Mouse (Mus musculus) lung, adult 2 months (tissue): ENCODE measurements around the gene Clta. TPM values are rescaled to one million over a fixed set of nuclear protein-coding genes. Genes with fewer than 3 reads are reported as not detected.

Experiments used
- DNase-seq: peaks from one replicate; pipeline ENCODE4 v3.0.0; 2022
- H3K4me1 ChIP-seq: fragments of 200-500 bp; 2 replicates; pipeline ENCODE4 v1.6.1; 2011; ENCODE audit warnings: low read length; ENCODE audit not compliant: control insufficient read depth, insufficient read depth
- H3K4me3 ChIP-seq: fragments of 200-500 bp; replicated peaks from 2 replicates; pipeline ENCODE3; 2011; ENCODE audit warnings: low read depth, mild to moderate bottlenecking, control low read depth, low read length; ENCODE audit errors: extremely low read depth
- CTCF ChIP-seq: fragments of 200-500 bp; IDR thresholded peaks from 2 replicates; pipeline ENCODE4 v1.5.1; 2011; ENCODE audit warnings: mild to moderate bottlenecking, low read length, control low read depth; ENCODE audit not compliant: insufficient read depth
- POLR2A ChIP-seq: fragments of 200-500 bp; IDR thresholded peaks from 2 replicates; pipeline ENCODE4 v1.6.1; 2011; ENCODE audit warnings: low read depth, mild to moderate bottlenecking, control low read depth, low read length, borderline replicate concordance; ENCODE audit errors: extremely low read depth
- WGBS: fragments of 180-500 bp; shearing (Covaris S2); methylation state at CpG from one replicate; pipeline ENCODE4 v1.1.7; 2018; 5-methylcytosine and 5-hydroxymethylcytosine counted together
- polyA plus RNA-seq: library from polyadenylated mRNA; depleted of rRNA; stranded (reverse); fragments of >200 nt; gene quantifications from 2 replicates; pipeline ENCODE4 v1.2.3, GENCODE M21; 2012

The Clta gene
- polyA plus RNA-seq, 1 experiment, result 165 TPM

- WGBS, result 40% methylated on average over 4 of the region's 4 CpGs
- peaks cover 18% of the 10 kb centered on the region for H3K4me1 ChIP-seq
- no peak for TF ChIP-seq CTCF
- TF ChIP-seq POLR2A, result no peak
Measured at GRCm38 (mm10) chr4:43969373-43969772, 34.9 kb upstream of the Clta start.

GRCm38 (mm10) chr4:43970393-43971330, 33.6 kb upstream of the Clta start:
- no peak for DNase-seq

More at GRCm38 (mm10) chr4:43969373-43969772, 34.9 kb upstream of the Clta start:
- H3K4me3 ChIP-seq, result no peak overlapping the region
- DNase-seq, result no peak

GRCm38 (mm10) chr4:43971541-43972136, 32.6 kb upstream of the Clta start:
- DNase-seq, result no peak
- Histone ChIP-seq H3K4me1 (peaks cover 4% of the 10 kb centered on the region; the same call in 1 of the 2 replicates), H3K4me3 (no peak overlapping the region)
- 59% methylated on average over 9 of the region's 9 CpGs for WGBS
- no peak for TF ChIP-seq CTCF
- no peak for TF ChIP-seq POLR2A

More at GRCm38 (mm10) chr4:43970393-43971330, 33.6 kb upstream of the Clta start:
- TF ChIP-seq CTCF (no peak), POLR2A (no peak)
- H3K4me1 ChIP-seq, result peaks cover 5% of the 10 kb centered on the region
- WGBS, result 87% methylated on average over 20 of the region's 20 CpGs
- no peak overlapping the region for H3K4me3 ChIP-seq

- H3K4me1 ChIP-seq, result peaks cover 4% of the 10 kb centered on the region; the same call in 1 of the 2 replicates
- TF ChIP-seq POLR2A (no peak), CTCF (no peak)
- no peak for DNase-seq
- 2% methylated on average over 8 of the region's 8 CpGs for WGBS
- no peak overlapping the region for H3K4me3 ChIP-seq
Measured at GRCm38 (mm10) chr4:43972137-43972591, 32.1 kb upstream of the Clta start.

GRCm38 (mm10) chr4:43973526-43973981, 30.7 kb upstream of the Clta start:
- Histone ChIP-seq H3K4me1 (peaks cover 4% of the 10 kb centered on the region; the same call in 1 of the 2 replicates), H3K4me3 (no peak overlapping the region)
- WGBS, result 17% methylated on average over 4 of the region's 4 CpGs
- no peak for TF ChIP-seq CTCF
- TF ChIP-seq POLR2A, result no peak
- DNase-seq, result no peak

GRCm38 (mm10) chr4:43974914-43975616, 29.2 kb upstream of the Clta start:
- 56% methylated on average over 10 of the region's 10 CpGs for WGBS
- DNase-seq, result no peak
- no peak overlapping the region for H3K4me3 ChIP-seq
- TF ChIP-seq CTCF, result no peak
- TF ChIP-seq POLR2A, result no peak
- H3K4me1 ChIP-seq, result peaks cover 13% of the 10 kb centered on the region

GRCm38 (mm10) chr4:43976223-43976740, 28.0 kb upstream of the Clta start:
- TF ChIP-seq POLR2A (no peak), CTCF (no peak)
- no peak for DNase-seq
- Histone ChIP-seq H3K4me1 (peaks cover 13% of the 10 kb centered on the region), H3K4me3 (no peak overlapping the region)
- whole genome bisulfite sequencing, result 77% methylated on average over 6 of the region's 6 CpGs

- no peak for DNase-seq
- no peak overlapping the region for H3K4me3 ChIP-seq
- TF ChIP-seq POLR2A (no peak), CTCF (no peak)
- peaks cover 12% of the 10 kb centered on the region for H3K4me1 ChIP-seq
- 49% methylated on average over 17 of the region's 17 CpGs for WGBS
Measured at GRCm38 (mm10) chr4:43978521-43979443, 25.5 kb upstream of the Clta start.
